Mouse (Mus musculus): ENCODE data around the gene Vav3.

GRCm38 (mm10) chr3:109423440-109424079 lies 83.1 kb downstream of the Vav3 start:
- TF ChIP-seq POLR2A (IDR thresholded peaks at IDR 0.05; ENCODE audit: insufficient read depth, low read length) (no peak), CTCF (IDR thresholded peaks at IDR 0.05; ENCODE audit: low read depth, low read length) (no peak), EP300 (IDR thresholded peaks at IDR 0.05; ENCODE audit: insufficient read depth, low read depth, low read length) (no peak)
